Mouse (Mus musculus): ENCODE data around the gene Wwox. TPM values are rescaled to one million over a fixed set of nuclear protein-coding genes. Genes with fewer than 3 reads are reported as not detected.
A peak's percentile ranks its signal among the peaks of the same experiment; 100 is the strongest.

The Wwox gene
- polyA plus RNA-seq, 1 experiment from 2014 or later, result 10.4 TPM

DNA sequence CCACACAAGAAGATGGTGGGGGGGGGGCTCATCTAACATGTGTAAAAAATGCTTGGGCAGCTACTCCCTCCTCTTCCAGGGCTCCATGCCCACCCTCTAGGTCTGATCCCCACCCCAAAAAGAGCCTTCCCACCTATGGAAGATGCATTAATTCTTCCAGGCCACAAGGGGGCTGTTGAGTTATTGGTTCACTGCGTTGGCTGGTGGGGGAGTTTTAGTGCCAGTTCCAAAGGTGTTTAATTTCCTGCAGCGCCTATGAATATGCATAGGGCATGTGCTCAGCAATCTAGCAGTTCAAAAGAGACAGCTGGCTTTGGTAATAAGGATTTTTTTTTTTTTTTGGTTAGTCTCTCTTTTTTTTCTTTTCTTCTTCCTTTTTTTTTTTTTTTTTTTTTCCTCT, 306.9 kb downstream of the Wwox start:
- H3K9me3 ChIP-seq (replicated peaks), result no peaks in the 10 kb centered on the region
- 42% methylated on average over 2 of the region's 2 CpGs for WGBS
- H3K27me3 ChIP-seq (replicated peaks), result no peaks in the 10 kb centered on the region
- no peak overlapping the region for H3K27ac ChIP-seq (ENCODE audit: poor library complexity, severe bottlenecking)
- ATAC-seq (ENCODE audit: insufficient number of reproducible peaks, low FRiP score), result no peak
- no peak overlapping the region for H3K4me2 ChIP-seq
- no peaks in the 10 kb centered on the region for H3K36me3 ChIP-seq
- no peak overlapping the region for H3K9ac ChIP-seq
- no peak overlapping the region for H3K4me3 ChIP-seq
- peaks cover 17% of the 10 kb centered on the region for H3K4me1 ChIP-seq (replicated peaks)

DNA sequence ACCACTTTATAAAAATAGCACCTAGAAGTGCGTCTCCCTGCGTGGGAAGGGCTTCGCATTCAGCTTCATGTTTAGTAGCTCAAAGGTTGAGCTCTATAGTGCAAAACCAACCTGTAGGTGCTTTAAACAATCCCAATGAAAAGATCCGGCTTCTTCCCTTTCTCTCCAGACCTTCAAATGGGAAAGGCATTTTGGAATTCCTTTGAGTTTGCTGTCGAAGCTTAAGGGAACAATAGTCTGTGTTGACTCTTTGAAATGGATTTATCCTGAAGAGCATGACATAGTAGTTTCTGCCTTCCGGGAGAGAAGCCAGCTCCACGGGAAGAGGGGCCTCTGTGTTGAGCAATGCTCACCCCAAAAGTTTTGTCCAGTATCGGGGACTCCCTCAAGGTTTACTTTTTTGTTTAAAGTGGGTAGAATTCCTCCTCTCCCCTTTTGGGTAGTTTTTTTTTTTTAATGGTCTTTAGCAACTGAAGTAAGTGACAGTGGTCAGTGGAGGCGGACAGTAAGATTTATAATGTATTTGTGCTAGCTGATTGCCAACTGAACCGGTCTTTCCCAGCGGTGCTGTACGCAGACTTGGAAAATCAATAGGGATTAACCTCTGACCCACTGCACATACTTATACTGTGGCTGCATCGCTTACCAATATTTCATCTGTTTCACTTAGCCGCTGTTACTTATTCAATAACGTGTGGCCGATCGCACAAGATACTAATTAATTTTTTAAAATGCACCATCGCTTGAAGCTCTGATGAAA, 312.1 kb downstream of the Wwox start:
- peaks cover 11% of the 10 kb centered on the region for H3K4me1 ChIP-seq (replicated peaks)
- H3K27ac ChIP-seq (ENCODE audit: poor library complexity, severe bottlenecking), result no peak overlapping the region
- no peak overlapping the region for H3K4me3 ChIP-seq
- H3K27me3 ChIP-seq (replicated peaks), result no peaks in the 10 kb centered on the region
- WGBS, result 79% methylated on average over 18 of the region's 18 CpGs
- no peak overlapping the region for H3K9ac ChIP-seq
- no peak for ATAC-seq (ENCODE audit: insufficient number of reproducible peaks, low FRiP score)
- no peak overlapping the region for H3K4me2 ChIP-seq
- no peaks in the 10 kb centered on the region for H3K9me3 ChIP-seq (replicated peaks)
- no peaks in the 10 kb centered on the region for H3K36me3 ChIP-seq

DNA sequence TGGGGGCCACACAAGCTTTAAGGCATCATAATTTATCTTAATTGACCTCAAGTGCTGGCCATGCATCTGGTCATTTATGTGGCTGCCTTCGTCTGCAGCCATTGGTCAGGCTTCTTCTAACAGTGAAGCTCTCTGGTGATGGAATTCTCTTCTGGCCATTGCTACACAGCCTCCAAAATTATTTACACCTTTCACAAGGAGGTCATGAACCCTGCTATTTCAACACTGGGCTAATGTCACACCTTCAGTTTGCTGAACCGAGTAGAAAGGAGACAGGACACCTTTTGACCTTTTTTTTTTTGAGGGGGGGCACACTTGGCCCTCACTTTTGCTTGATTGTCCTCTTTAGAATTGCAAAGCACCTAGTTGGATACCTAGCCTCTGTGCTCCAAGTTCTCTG, 320.2 kb downstream of the Wwox start:
- ATAC-seq (ENCODE audit: insufficient number of reproducible peaks, low FRiP score), result no peak
- WGBS, result 57% methylated on average over 2 of the region's 2 CpGs

DNA sequence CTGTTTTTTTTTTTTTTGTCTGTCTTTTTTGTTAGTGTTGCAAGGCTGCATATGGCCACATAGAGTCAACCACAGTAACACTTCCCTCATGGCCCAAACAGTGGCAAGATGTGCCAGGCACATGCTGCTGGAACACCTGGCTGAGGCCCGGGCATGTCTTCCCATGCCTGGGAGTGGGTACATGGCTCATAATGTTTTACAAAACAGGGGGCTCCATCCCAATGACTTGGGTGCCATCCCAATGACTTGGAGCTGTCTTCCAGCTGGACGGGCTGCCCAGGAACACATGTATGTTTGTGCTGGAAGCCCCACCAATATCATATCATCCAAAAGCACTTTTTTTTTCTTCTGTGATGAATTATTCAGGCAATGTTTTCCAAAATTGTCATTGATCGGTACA, 329.1 kb downstream of the Wwox start:
- no peak overlapping the region for H3K4me2 ChIP-seq
- 80% methylated on average over 3 of the region's 3 CpGs for WGBS
- no peak overlapping the region for H3K27ac ChIP-seq (ENCODE audit: poor library complexity, severe bottlenecking)
- H3K27me3 ChIP-seq (replicated peaks), result no peaks in the 10 kb centered on the region
- ATAC-seq (ENCODE audit: insufficient number of reproducible peaks, low FRiP score), result no peak
- no peak overlapping the region for H3K4me3 ChIP-seq
- H3K9ac ChIP-seq, result no peak overlapping the region
- H3K4me1 ChIP-seq (replicated peaks), result peaks cover 18% of the 10 kb centered on the region
- H3K36me3 ChIP-seq, result no peaks in the 10 kb centered on the region
- H3K9me3 ChIP-seq (replicated peaks), result no peaks in the 10 kb centered on the region

More for the DNA sequence above, 320.2 kb downstream of the Wwox start:
- H3K27ac ChIP-seq (ENCODE audit: poor library complexity, severe bottlenecking), result no peak overlapping the region
- no peaks in the 10 kb centered on the region for H3K9me3 ChIP-seq (replicated peaks)
- no peaks in the 10 kb centered on the region for H3K36me3 ChIP-seq
- H3K27me3 ChIP-seq (replicated peaks), result no peaks in the 10 kb centered on the region
- H3K4me3 ChIP-seq, result no peak overlapping the region
- H3K4me1 ChIP-seq (replicated peaks), result no peaks in the 10 kb centered on the region
- no peak overlapping the region for H3K4me2 ChIP-seq
- no peak overlapping the region for H3K9ac ChIP-seq

DNA sequence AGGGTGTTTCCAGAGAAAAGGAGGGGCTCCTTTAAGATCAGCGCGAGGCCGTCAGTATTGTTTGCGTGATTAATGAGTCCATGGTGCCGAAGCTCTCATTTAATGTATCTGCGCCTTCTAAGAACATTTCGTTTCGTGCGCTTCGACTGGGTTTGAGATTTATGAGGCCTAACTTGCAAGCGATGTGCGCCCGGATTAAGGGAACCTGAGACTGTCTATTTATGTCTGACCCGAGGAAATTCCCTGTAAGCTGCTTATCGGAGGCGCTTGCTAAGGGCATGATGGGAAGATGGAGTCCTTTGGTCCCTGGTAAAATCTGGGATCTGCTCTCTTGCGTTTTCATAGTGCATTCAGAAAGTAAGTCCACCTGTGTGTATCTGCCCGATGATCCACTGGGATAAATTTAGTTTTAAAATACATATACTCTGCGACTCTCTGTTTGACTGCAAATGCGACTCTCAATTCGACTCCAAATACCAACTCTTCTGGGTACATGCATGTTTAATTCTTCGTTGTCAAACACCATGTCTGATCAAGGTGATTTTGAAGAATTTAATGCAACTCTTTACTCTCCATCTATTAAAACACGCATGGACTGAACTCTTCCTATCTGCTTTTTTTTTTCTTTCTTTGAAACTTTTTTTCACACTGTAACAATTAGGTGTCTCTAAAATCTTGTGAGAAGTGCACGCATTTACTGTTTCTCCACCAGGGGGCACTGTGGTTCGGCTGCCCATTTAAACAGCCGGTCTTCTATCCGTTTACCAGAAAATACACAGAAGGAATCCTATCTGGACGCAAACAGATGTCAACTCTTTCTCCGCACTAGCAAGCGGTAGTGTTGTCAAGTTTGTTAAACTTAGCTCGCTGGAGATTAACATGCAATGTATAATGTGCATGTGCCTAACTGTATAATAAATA, 331.7 kb downstream of the Wwox start:
- no peaks in the 10 kb centered on the region for H3K9me3 ChIP-seq (replicated peaks)

DNA sequence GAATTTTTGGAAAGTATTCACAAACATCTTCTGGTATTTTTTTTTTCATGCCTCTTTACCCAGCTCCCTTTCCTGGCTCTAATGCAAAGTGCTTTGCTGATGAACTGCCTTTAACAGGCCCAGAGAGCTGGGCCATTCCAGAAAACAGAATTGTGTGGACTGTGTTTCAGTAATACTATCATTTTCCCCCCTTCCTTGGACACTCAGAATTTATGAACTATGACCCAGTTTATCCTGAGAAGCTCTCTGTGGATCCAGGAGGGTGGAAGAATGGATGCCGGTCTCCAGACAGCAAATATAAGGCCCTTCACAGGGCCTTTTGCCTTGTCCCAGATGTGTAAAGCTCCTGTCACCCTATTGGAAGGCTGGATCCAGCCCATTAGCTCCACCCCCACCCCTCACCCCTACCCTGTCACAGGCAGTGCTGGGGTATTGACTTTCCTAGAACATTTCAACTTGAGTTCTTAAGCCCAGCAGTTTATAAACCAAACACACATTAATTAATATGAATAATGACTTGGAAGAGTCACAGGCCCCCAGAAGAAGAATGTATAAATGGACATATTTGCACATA, 332.9 kb downstream of the Wwox start:
- H3K9me3 ChIP-seq (replicated peaks), result no peaks in the 10 kb centered on the region
- 64% methylated on average over 1 of the region's 1 CpGs for WGBS
- no peak overlapping the region for H3K4me2 ChIP-seq
- H3K4me1 ChIP-seq (replicated peaks), result peaks cover 41% of the 10 kb centered on the region
- no peak overlapping the region for H3K4me3 ChIP-seq
- no peak for ATAC-seq (ENCODE audit: insufficient number of reproducible peaks, low FRiP score)
- H3K36me3 ChIP-seq, result no peaks in the 10 kb centered on the region
- H3K9ac ChIP-seq, result no peak overlapping the region
- no peaks in the 10 kb centered on the region for H3K27me3 ChIP-seq (replicated peaks)
- 0 out of 2 replicates have a peak overlapping the region, but pooled peaks have one; percentile 20 for H3K27ac ChIP-seq (ENCODE audit: poor library complexity, severe bottlenecking)

More for the DNA sequence above, 331.7 kb downstream of the Wwox start:
- Histone ChIP-seq H3K4me1 (replicated peaks) (peaks cover 36% of the 10 kb centered on the region), H3K27ac (ENCODE audit: poor library complexity, severe bottlenecking) (no peak overlapping the region), H3K9ac (no peak overlapping the region), H3K27me3 (replicated peaks) (no peaks in the 10 kb centered on the region), H3K4me3 (no peak overlapping the region), H3K36me3 (no peaks in the 10 kb centered on the region), H3K4me2 (no peak overlapping the region)
- ATAC-seq (ENCODE audit: insufficient number of reproducible peaks, low FRiP score), result no peak
- WGBS, result 57% methylated on average over 31 of the region's 31 CpGs

DNA sequence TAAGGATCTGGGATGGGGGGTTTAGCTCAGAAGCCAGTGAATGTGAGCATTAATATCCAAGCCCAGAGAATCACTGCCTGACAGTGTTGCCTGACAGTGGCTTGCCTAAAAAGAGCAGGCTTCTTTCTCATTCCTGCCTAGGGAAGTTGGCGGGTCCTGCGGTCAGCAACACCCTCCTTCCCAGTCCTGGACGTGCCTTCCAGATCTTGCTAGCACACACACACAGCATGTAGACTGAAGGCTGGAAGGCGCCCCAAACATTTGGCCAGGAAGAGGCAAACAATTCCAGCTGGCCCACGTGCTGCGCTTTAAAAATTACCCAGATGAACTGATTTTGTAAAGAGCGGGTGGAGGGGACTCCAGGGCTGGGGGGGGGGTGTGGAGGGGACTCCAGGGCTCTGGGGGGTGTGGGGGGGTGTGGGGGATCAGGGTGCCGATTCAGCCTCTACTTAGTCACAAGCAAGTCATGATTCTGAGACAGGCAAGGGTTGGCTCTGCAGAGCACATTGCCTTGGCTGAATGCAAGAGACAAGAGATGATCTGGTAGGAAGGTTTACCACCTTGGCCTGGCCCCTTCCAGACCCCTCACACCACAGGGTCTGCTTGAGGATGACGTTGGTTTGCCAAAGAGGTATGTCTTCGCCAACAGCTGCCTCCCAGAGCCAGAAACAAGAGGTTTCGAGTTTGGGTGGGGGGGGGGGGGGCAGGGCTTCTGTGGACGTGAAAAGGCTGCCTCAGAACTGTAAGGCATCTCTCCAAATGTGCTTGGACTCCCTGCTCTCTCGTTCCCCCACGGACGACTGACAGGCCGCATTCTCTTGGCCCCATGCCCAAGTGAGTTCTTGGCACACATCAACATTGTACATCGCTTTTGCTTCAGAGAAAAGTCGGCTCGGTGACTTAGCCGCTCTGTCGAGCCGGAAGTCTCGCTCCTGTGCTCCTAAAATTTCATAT, 334.3 kb downstream of the Wwox start:
- 0 out of 2 replicates have a peak, but pooled peaks have one; percentile 49 for ATAC-seq (ENCODE audit: insufficient number of reproducible peaks, low FRiP score)
- 34% methylated on average over 23 of the region's 23 CpGs for WGBS
- no peak overlapping the region for H3K9ac ChIP-seq
- no peaks in the 10 kb centered on the region for H3K36me3 ChIP-seq
- peak overlapping the region; percentile 37 for H3K4me2 ChIP-seq
- peak overlapping the region; percentile 72 for H3K27ac ChIP-seq (ENCODE audit: poor library complexity, severe bottlenecking)
- no peak overlapping the region for H3K4me3 ChIP-seq
- no peaks in the 10 kb centered on the region for H3K9me3 ChIP-seq (replicated peaks)
- no peaks in the 10 kb centered on the region for H3K27me3 ChIP-seq (replicated peaks)
- H3K4me1 ChIP-seq (replicated peaks), result peaks cover 52% of the 10 kb centered on the region

DNA sequence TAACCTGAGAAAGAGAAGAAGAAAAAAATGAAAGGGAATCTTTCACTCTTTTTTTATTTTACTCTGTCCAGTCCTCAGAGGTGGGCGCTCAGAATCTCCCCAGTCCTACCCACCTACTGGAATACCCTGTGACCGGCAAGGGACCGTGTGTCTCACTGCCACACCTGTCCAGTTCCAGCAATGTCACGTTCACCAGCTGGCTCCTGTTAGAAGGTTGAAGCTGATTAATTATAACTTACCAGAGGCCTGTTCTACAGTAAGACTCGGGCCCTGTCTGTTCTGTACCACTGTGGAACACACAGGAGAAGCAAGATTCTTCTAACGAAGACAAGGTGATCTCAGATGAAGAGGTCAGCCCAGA, 334.9 kb downstream of the Wwox start:
- H3K4me1 ChIP-seq (replicated peaks), result peaks cover 52% of the 10 kb centered on the region
- WGBS, result 74% methylated on average over 6 of the region's 6 CpGs
- ATAC-seq (ENCODE audit: insufficient number of reproducible peaks, low FRiP score), result no peak
- H3K9me3 ChIP-seq (replicated peaks), result no peaks in the 10 kb centered on the region
- no peak overlapping the region for H3K4me3 ChIP-seq
- H3K36me3 ChIP-seq, result no peaks in the 10 kb centered on the region
- no peak overlapping the region for H3K9ac ChIP-seq
- peak overlapping the region; percentile 72; the same call in 1 of the 2 replicates for H3K27ac ChIP-seq (ENCODE audit: poor library complexity, severe bottlenecking)
- H3K27me3 ChIP-seq (replicated peaks), result no peaks in the 10 kb centered on the region
- peak overlapping the region; percentile 37 for H3K4me2 ChIP-seq

DNA sequence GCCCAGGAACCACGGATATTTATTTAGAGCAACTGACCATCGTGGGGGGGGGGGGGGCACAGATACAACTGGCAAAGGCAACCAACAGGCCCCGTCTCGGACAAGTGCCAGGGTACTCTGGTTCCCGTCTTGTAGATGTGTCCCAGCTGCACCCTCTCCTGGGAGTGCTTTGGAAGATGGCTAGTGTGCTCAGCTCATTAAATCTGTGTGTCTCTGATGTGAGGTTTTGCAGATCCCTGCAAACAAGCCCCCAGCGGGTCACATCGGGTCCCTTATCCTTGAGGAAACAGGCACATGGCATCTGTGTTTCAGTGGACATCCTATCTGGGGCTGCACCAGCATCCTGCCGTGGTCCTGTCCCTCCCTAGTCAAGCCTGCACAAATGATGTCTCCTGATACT, 336.1 kb downstream of the Wwox start:
- H3K4me2 ChIP-seq, result no peak overlapping the region
- peaks cover 52% of the 10 kb centered on the region for H3K4me1 ChIP-seq (replicated peaks)

DNA sequence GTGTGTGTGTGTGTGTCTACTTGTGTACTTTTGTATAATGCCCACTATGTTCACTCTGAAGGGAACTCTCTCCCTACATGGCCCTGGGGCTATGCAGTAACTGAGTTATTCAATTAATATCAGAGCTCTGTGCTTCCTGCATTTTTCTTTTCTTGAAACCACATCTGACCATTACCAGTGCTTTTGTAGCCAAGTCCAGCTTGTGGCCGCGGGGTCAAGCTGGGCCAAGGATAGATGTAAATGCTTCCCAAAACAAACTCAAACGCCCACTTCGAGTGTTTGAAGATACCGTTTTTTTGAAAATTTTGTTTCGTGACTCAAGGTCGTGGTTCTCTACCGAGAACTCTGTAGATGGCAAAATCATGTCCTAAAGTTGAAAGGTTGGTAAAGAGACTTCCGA, 337.2 kb downstream of the Wwox start:
- Histone ChIP-seq H3K4me2 (no peak overlapping the region), H3K9me3 (replicated peaks) (no peaks in the 10 kb centered on the region), H3K27ac (ENCODE audit: poor library complexity, severe bottlenecking) (no peak overlapping the region), H3K36me3 (no peaks in the 10 kb centered on the region), H3K27me3 (replicated peaks) (no peaks in the 10 kb centered on the region), H3K9ac (no peak overlapping the region), H3K4me3 (no peak overlapping the region), H3K4me1 (replicated peaks) (peaks cover 52% of the 10 kb centered on the region)
- 86% methylated on average over 9 of the region's 9 CpGs for WGBS
- ATAC-seq (ENCODE audit: insufficient number of reproducible peaks, low FRiP score), result no peak

More for the DNA sequence above, 336.1 kb downstream of the Wwox start:
- Histone ChIP-seq H3K9ac (no peak overlapping the region), H3K27ac (ENCODE audit: poor library complexity, severe bottlenecking) (no peak overlapping the region), H3K4me3 (no peak overlapping the region), H3K36me3 (no peaks in the 10 kb centered on the region), H3K9me3 (replicated peaks) (no peaks in the 10 kb centered on the region), H3K27me3 (replicated peaks) (no peaks in the 10 kb centered on the region)
- 53% methylated on average over 8 of the region's 8 CpGs for WGBS
- ATAC-seq (ENCODE audit: insufficient number of reproducible peaks, low FRiP score), result 0 out of 2 replicates have a peak, but pooled peaks have one; percentile 36
